Mouse (Mus musculus) neural tube, embryonic 12.5 days (tissue): ENCODE measurements around the gene March1. TPM values are rescaled to one million over a fixed set of nuclear protein-coding genes. Genes with fewer than 3 reads are reported as not detected.

Experiments
- ATAC-seq: fragments of 200-750 bp; cut with Nextera tagmentation; 2 replicates; pipeline ENCODE4 v1.8.0; 2017; ENCODE audit warnings: low read depth, mild to moderate bottlenecking, moderate TSS enrichment, moderate library complexity; ENCODE audit not compliant: low FRiP score
- H3K27ac ChIP-seq: fragments of 300-500 bp; sonication (generic); 2 replicates; pipeline ENCODE4 v1.5.1; 2016
- H3K27me3 ChIP-seq: fragments of 300-500 bp; sonication (generic); replicated peaks from 2 replicates; pipeline ENCODE4 v1.6.1; 2016; ENCODE audit warnings: mild to moderate bottlenecking
- H3K36me3 ChIP-seq: fragments of 300-500 bp; sonication (generic); 2 replicates; pipeline ENCODE4 v1.6.1; 2016; ENCODE audit warnings: mild to moderate bottlenecking
- H3K4me1 ChIP-seq: fragments of 300-500 bp; sonication (generic); 2 replicates; pipeline ENCODE4 v1.6.1; 2016
- H3K4me2 ChIP-seq: fragments of 300-500 bp; sonication (generic); replicated peaks from 2 replicates; pipeline ENCODE4 v1.6.1; 2016; ENCODE audit warnings: mild to moderate bottlenecking
- H3K4me3 ChIP-seq: fragments of 300-500 bp; sonication (generic); 2 replicates; pipeline ENCODE4 v1.5.1; 2016
- H3K9ac ChIP-seq: fragments of 300-500 bp; sonication (generic); 2 replicates; pipeline ENCODE4 v1.6.1; 2016; ENCODE audit warnings: mild to moderate bottlenecking
- H3K9me3 ChIP-seq: fragments of 300-500 bp; sonication (generic); 2 replicates; pipeline ENCODE4 v1.6.1; 2016; ENCODE audit warnings: mild to moderate bottlenecking
- WGBS: fragments of 180-500 bp; shearing (Covaris S2); methylation state at CpG from one replicate; pipeline ENCODE4 v1.1.7; 2016; 5-methylcytosine and 5-hydroxymethylcytosine counted together
- polyA plus RNA-seq: library from polyadenylated mRNA; unstranded; fragments of >200 nt; fragmentation: Nextera tagmentation; extraction: Ambion mirVana; gene quantifications from 2 replicates; pipeline ENCODE4 v1.2.1, GENCODE M21; 2016

March1 gene
- 9.5 and 11.3 TPM in 2 replicates for polyA plus RNA-seq

GRCm38 (mm10) chr8:65617871-65618751, at the start of gene March1:
March1 (plus strand) TSS chr8:65617900.
- under 1% methylated on average over 23 of the region's 23 CpGs for WGBS
- Histone ChIP-seq H3K9me3 (no peaks in the 10 kb centered on the region), H3K4me1 (no peaks in the 10 kb centered on the region), H3K27ac (no peak within 1 kb of the TSS), H3K4me3 (peak within 1 kb of the TSS; percentile 35), H3K36me3 (no peaks in the 10 kb centered on the region), H3K9ac (peak within 1 kb of the TSS; percentile 50), H3K4me2 (peak within 1 kb of the TSS; percentile 56), H3K27me3 (peaks cover 14% of the 10 kb centered on the region; the same call in 1 of the 2 replicates)
- peak; percentile 88 for ATAC-seq

GRCm38 (mm10) chr8:65586909-65587308, 30.8 kb upstream of the March1 start:
- ATAC-seq: no peak
- H3K4me3 ChIP-seq: no peak overlapping the region
- H3K9ac ChIP-seq: no peak overlapping the region
- 56% methylated on average over 1 of the region's 1 CpGs for WGBS
- no peaks in the 10 kb centered on the region for H3K27me3 ChIP-seq
- no peak overlapping the region for H3K4me2 ChIP-seq
- no peak overlapping the region for H3K27ac ChIP-seq
- no peaks in the 10 kb centered on the region for H3K9me3 ChIP-seq
- no peaks in the 10 kb centered on the region for H3K4me1 ChIP-seq
- H3K36me3 ChIP-seq: no peaks in the 10 kb centered on the region

GRCm38 (mm10) chr8:65603241-65603640, 14.5 kb upstream of the March1 start:
- Histone ChIP-seq H3K4me3 (no peak overlapping the region), H3K36me3 (no peaks in the 10 kb centered on the region), H3K4me1 (no peaks in the 10 kb centered on the region), H3K9ac (no peak overlapping the region), H3K9me3 (no peaks in the 10 kb centered on the region), H3K27me3 (no peaks in the 10 kb centered on the region), H3K27ac (no peak overlapping the region), H3K4me2 (no peak overlapping the region)
- WGBS: 55% methylated on average over 2 of the region's 2 CpGs
- ATAC-seq: no peak

GRCm38 (mm10) chr8:65609509-65609908, 8.2 kb upstream of the March1 start:
- no peak for ATAC-seq
- no peak overlapping the region for H3K9ac ChIP-seq
- no peak overlapping the region for H3K4me3 ChIP-seq
- no peaks in the 10 kb centered on the region for H3K9me3 ChIP-seq
- no peak overlapping the region for H3K4me2 ChIP-seq
- no peaks in the 10 kb centered on the region for H3K4me1 ChIP-seq
- H3K36me3 ChIP-seq: no peaks in the 10 kb centered on the region
- 47% methylated on average over 2 of the region's 2 CpGs for WGBS
- H3K27ac ChIP-seq: no peak overlapping the region
- no peaks in the 10 kb centered on the region for H3K27me3 ChIP-seq

GRCm38 (mm10) chr8:65618966-65619365, 1.3 kb downstream of the March1 start:
- Histone ChIP-seq H3K36me3 (no peaks in the 10 kb centered on the region), H3K27ac (no peak overlapping the region), H3K27me3 (peaks cover 14% of the 10 kb centered on the region; the same call in 1 of the 2 replicates), H3K4me1 (no peaks in the 10 kb centered on the region), H3K4me2 (peak overlapping the region; percentile 56), H3K4me3 (no peak overlapping the region), H3K9me3 (no peaks in the 10 kb centered on the region), H3K9ac (no peak overlapping the region)
- 39% methylated on average over 7 of the region's 7 CpGs for WGBS
- ATAC-seq: no peak

- ATAC-seq: no peak
- H3K9me3 ChIP-seq: no peaks in the 10 kb centered on the region
- no peak overlapping the region for H3K9ac ChIP-seq
- H3K27me3 ChIP-seq: no peaks in the 10 kb centered on the region
- no peak overlapping the region for H3K27ac ChIP-seq
- H3K36me3 ChIP-seq: no peaks in the 10 kb centered on the region
- no peak overlapping the region for H3K4me2 ChIP-seq
- H3K4me3 ChIP-seq: no peak overlapping the region
- H3K4me1 ChIP-seq: no peaks in the 10 kb centered on the region
These were observed 27.2 kb downstream of the March1 start for GRCm38 (mm10) chr8:65644931-65645330.

GRCm38 (mm10) chr8:65645502-65645901, 27.8 kb downstream of the March1 start:
- 82% methylated on average over 1 of the region's 1 CpGs for WGBS

GRCm38 (mm10) chr8:65645945-65646344, 28.2 kb downstream of the March1 start:
- H3K27ac ChIP-seq: no peak overlapping the region
- no peak for ATAC-seq
- H3K36me3 ChIP-seq: no peaks in the 10 kb centered on the region
- H3K4me1 ChIP-seq: no peaks in the 10 kb centered on the region
- no peaks in the 10 kb centered on the region for H3K27me3 ChIP-seq
- H3K9me3 ChIP-seq: no peaks in the 10 kb centered on the region
- no peak overlapping the region for H3K4me2 ChIP-seq
- 87% methylated on average over 1 of the region's 1 CpGs for WGBS
- no peak overlapping the region for H3K4me3 ChIP-seq
- H3K9ac ChIP-seq: no peak overlapping the region

More at GRCm38 (mm10) chr8:65645502-65645901, 27.8 kb downstream of the March1 start:
- no peak for ATAC-seq
- Histone ChIP-seq H3K9ac (no peak overlapping the region), H3K9me3 (no peaks in the 10 kb centered on the region), H3K4me1 (no peaks in the 10 kb centered on the region), H3K27me3 (no peaks in the 10 kb centered on the region), H3K27ac (no peak overlapping the region), H3K4me3 (no peak overlapping the region), H3K36me3 (no peaks in the 10 kb centered on the region), H3K4me2 (no peak overlapping the region)

- Histone ChIP-seq H3K4me3 (no peak overlapping the region), H3K27me3 (no peaks in the 10 kb centered on the region), H3K4me1 (no peaks in the 10 kb centered on the region), H3K9me3 (no peaks in the 10 kb centered on the region), H3K9ac (no peak overlapping the region), H3K4me2 (no peak overlapping the region), H3K27ac (no peak overlapping the region), H3K36me3 (no peaks in the 10 kb centered on the region)
- ATAC-seq: no peak
- WGBS: 81% methylated on average over 6 of the region's 6 CpGs
These were observed 38.2 kb downstream of the March1 start for GRCm38 (mm10) chr8:65655924-65656323.

GRCm38 (mm10) chr8:65661885-65662284, 44.2 kb downstream of the March1 start:
- H3K9ac ChIP-seq: no peak overlapping the region
- no peak overlapping the region for H3K4me3 ChIP-seq
- no peak overlapping the region for H3K4me2 ChIP-seq
- H3K9me3 ChIP-seq: no peaks in the 10 kb centered on the region
- H3K4me1 ChIP-seq: no peaks in the 10 kb centered on the region
- H3K27me3 ChIP-seq: no peaks in the 10 kb centered on the region
- ATAC-seq: no peak
- 87% methylated on average over 2 of the region's 2 CpGs for WGBS
- no peak overlapping the region for H3K27ac ChIP-seq
- no peaks in the 10 kb centered on the region for H3K36me3 ChIP-seq

GRCm38 (mm10) chr8:65665786-65666185, 48.1 kb downstream of the March1 start:
- no peak for ATAC-seq
- Histone ChIP-seq H3K27ac (no peak overlapping the region), H3K27me3 (no peaks in the 10 kb centered on the region), H3K4me1 (no peaks in the 10 kb centered on the region), H3K36me3 (no peaks in the 10 kb centered on the region), H3K4me3 (no peak overlapping the region), H3K9ac (no peak overlapping the region), H3K9me3 (no peaks in the 10 kb centered on the region), H3K4me2 (no peak overlapping the region)
- WGBS: 85% methylated on average over 2 of the region's 2 CpGs

- H3K9me3 ChIP-seq: no peaks in the 10 kb centered on the region
- no peaks in the 10 kb centered on the region for H3K4me1 ChIP-seq
- no peaks in the 10 kb centered on the region for H3K36me3 ChIP-seq
- H3K4me2 ChIP-seq: no peak overlapping the region
- no peak overlapping the region for H3K27ac ChIP-seq
- no peaks in the 10 kb centered on the region for H3K27me3 ChIP-seq
- ATAC-seq: no peak
- no peak overlapping the region for H3K9ac ChIP-seq
- no peak overlapping the region for H3K4me3 ChIP-seq
These were observed 125.4 kb downstream of the March1 start for GRCm38 (mm10) chr8:65743066-65743465.

- no peaks in the 10 kb centered on the region for H3K27me3 ChIP-seq
- H3K4me3 ChIP-seq: no peak overlapping the region
- H3K4me2 ChIP-seq: no peak overlapping the region
- H3K4me1 ChIP-seq: no peaks in the 10 kb centered on the region
- 76% methylated on average over 2 of the region's 2 CpGs for WGBS
- H3K9ac ChIP-seq: no peak overlapping the region
- no peaks in the 10 kb centered on the region for H3K36me3 ChIP-seq
- no peak overlapping the region for H3K27ac ChIP-seq
- no peak for ATAC-seq
- H3K9me3 ChIP-seq: no peaks in the 10 kb centered on the region
These were observed 158.1 kb downstream of the March1 start for GRCm38 (mm10) chr8:65775815-65776214.
